Mouse (Mus musculus) CH12.LX (cell line): ENCODE measurements around the gene Fam69a. TPM values are rescaled to one million over a fixed set of nuclear protein-coding genes. Genes with fewer than 3 reads are reported as not detected.
A peak's percentile ranks its signal among the peaks of the same experiment; 100 is the strongest.

Source experiments
- DNase-seq: peaks from one replicate; pipeline ENCODE4 v3.0.0-alpha.2; 2013; ENCODE audit errors: extremely low read depth
- H3K27ac ChIP-seq: 2 replicates; pipeline ENCODE4 v1.5.1; 2012; ENCODE audit warnings: low read depth, mild to moderate bottlenecking, control low read depth, moderate library complexity; ENCODE audit not compliant: insufficient read depth
- H3K27me3 ChIP-seq: replicated peaks from 2 replicates; pipeline ENCODE3; 2012; ENCODE audit warnings: inconsistent platforms
- H3K36me3 ChIP-seq, 2 experiments: replicated peaks in 1 of 2; 2 replicates each; pipeline versions ENCODE3 to v1.6.1; 2012; ENCODE audit warnings: inconsistent platforms in 1 of 2, low read length in 1 of 2, mild to moderate bottlenecking in 1 of 2, mixed read lengths in 1 of 2, moderate library complexity in 1 of 2; ENCODE audit not compliant: control insufficient read depth in 1 of 2, insufficient read depth in 1 of 2
- H3K4me1 ChIP-seq, 2 experiments: 2 replicates each; pipeline ENCODE4 v1.6.1; 2012; ENCODE audit warnings: inconsistent platforms in 1 of 2, moderate library complexity in 1 of 2; ENCODE audit not compliant: insufficient read depth in 2 of 2, control insufficient read depth in 1 of 2
- H3K4me2 ChIP-seq: 2 replicates; pipeline ENCODE4 v1.6.1; 2012; ENCODE audit warnings: low read depth, mild to moderate bottlenecking, control low read depth; ENCODE audit not compliant: poor library complexity, insufficient read depth, severe bottlenecking
- H3K4me3 ChIP-seq, 3 experiments: fragments of 150-350 bp in 1 of 3; sonication (generic) in 1 of 3; replicated peaks in 1 of 3; 2 replicates each; pipeline versions ENCODE3 to v1.5.1; 2011 to 2012; ENCODE audit warnings: low read depth in 2 of 3, low read length in 2 of 3, mild to moderate bottlenecking in 2 of 3, moderate library complexity in 2 of 3, control low read depth in 1 of 3, improper control_type of control experiment in 1 of 3, inconsistent platforms in 1 of 3, mixed read lengths in 1 of 3; ENCODE audit not compliant: poor library complexity in 1 of 3
- H3K79me2 ChIP-seq: replicated peaks from 2 replicates; pipeline ENCODE4 v1.6.1; 2012; ENCODE audit warnings: mild to moderate bottlenecking, moderate library complexity; ENCODE audit not compliant: control insufficient read depth, poor library complexity, insufficient read depth, severe bottlenecking; ENCODE audit errors: extremely low read depth
- H3K9ac ChIP-seq: 2 replicates; pipeline ENCODE4 v1.6.1; 2012; ENCODE audit warnings: low read depth, mild to moderate bottlenecking, control low read depth, moderate library complexity; ENCODE audit not compliant: insufficient read depth
- H3K9me3 ChIP-seq: replicated peaks from 2 replicates; pipeline ENCODE3; 2012; ENCODE audit warnings: low read length, inconsistent platforms, mixed read lengths
- BHLHE40 ChIP-seq: IDR thresholded peaks from 2 replicates; pipeline ENCODE4 v1.6.1; 2011; ENCODE audit warnings: mild to moderate bottlenecking, low read depth, low read length, improper control_type of control experiment
- CHD2 ChIP-seq: IDR thresholded peaks from 2 replicates; pipeline ENCODE4 v1.6.1; 2011; ENCODE audit warnings: low read length, improper control_type of control experiment
- CTCF ChIP-seq, 2 experiments: IDR thresholded peaks in 1 of 2; conservative IDR thresholded peaks in 1 of 2; 2 replicates each; pipeline ENCODE4 v1.5.1; 2011 to 2012; ENCODE audit warnings: low read depth in 2 of 2, low read length in 2 of 2, improper control_type of control experiment in 1 of 2, inconsistent platforms in 1 of 2, mild to moderate bottlenecking in 1 of 2, moderate library complexity in 1 of 2
- ETS1 ChIP-seq: conservative IDR thresholded peaks from 2 replicates; pipeline ENCODE4 v1.6.1; 2012; ENCODE audit warnings: low read depth, mild to moderate bottlenecking, inconsistent platforms, low read length, improper control_type of control experiment, moderate library complexity
- IRF4 ChIP-seq: IDR thresholded peaks from 2 replicates; pipeline ENCODE4 v1.6.1; 2014; ENCODE audit warnings: low read depth, mild to moderate bottlenecking, inconsistent platforms, low read length, improper control_type of control experiment
- KAT2A ChIP-seq: IDR thresholded peaks from 2 replicates; pipeline ENCODE4 v1.6.1; 2012; ENCODE audit warnings: low read length, improper control_type of control experiment, inconsistent platforms; ENCODE audit not compliant: insufficient replicate concordance
- MAFK ChIP-seq: IDR thresholded peaks from 2 replicates; pipeline ENCODE4 v1.6.1; 2011; ENCODE audit warnings: low read length, improper control_type of control experiment; ENCODE audit not compliant: insufficient replicate concordance
- MAX ChIP-seq: IDR thresholded peaks from 2 replicates; pipeline ENCODE4 v1.6.1; 2011; ENCODE audit warnings: low read length, improper control_type of control experiment
- RAD21 ChIP-seq: IDR thresholded peaks from 2 replicates; pipeline ENCODE4 v1.6.1; 2011; ENCODE audit warnings: low read depth, mild to moderate bottlenecking, low read length, improper control_type of control experiment, moderate library complexity
- RCOR1 ChIP-seq: conservative IDR thresholded peaks from 2 replicates; pipeline ENCODE4 v1.6.1; 2012; ENCODE audit warnings: low read depth, mild to moderate bottlenecking, inconsistent platforms, low read length, improper control_type of control experiment
- TBP ChIP-seq: conservative IDR thresholded peaks from 2 replicates; pipeline ENCODE4 v1.6.1; 2011; ENCODE audit warnings: low read depth, low read length, improper control_type of control experiment
- TCF12 ChIP-seq: IDR thresholded peaks from 2 replicates; pipeline ENCODE4 v1.6.1; 2014; ENCODE audit warnings: low read depth, mild to moderate bottlenecking, inconsistent platforms, low read length, improper control_type of control experiment
- USF1 ChIP-seq: IDR thresholded peaks from 2 replicates; pipeline ENCODE4 v1.6.1; 2014; ENCODE audit warnings: low read depth, mild to moderate bottlenecking, inconsistent platforms, low read length, improper control_type of control experiment
- ZC3H11A ChIP-seq: IDR thresholded peaks from 2 replicates; pipeline ENCODE4 v1.6.1; 2012; ENCODE audit warnings: low read depth, mild to moderate bottlenecking, inconsistent platforms, low read length, improper control_type of control experiment
- dilution Hi-C: fragments of 300-500 bp; cut with MboI; formaldehyde crosslinking; loops from 2 replicates; pipeline ENCODE4 v1.14.3; 2020; ENCODE audit warnings: low sequenced_read_pairs; ENCODE audit not compliant: extremely low pct_unique_long_range_greater_than_20kb, extremely low pct_ligation_motif_present
- in situ Hi-C: fragments of 300-500 bp; cut with MboI; formaldehyde crosslinking; loops from 3 replicates; pipeline ENCODE4 v1.14.3; 2019; ENCODE audit warnings: low sequenced_read_pairs, low pct_ligation_motif_present, low pct_unique_long_range_greater_than_20kb, mixed read lengths
- polyA plus RNA-seq: library from polyadenylated mRNA; unstranded; fragments of >175 nt; gene quantifications from 2 replicates; pipeline ENCODE4 v1.2.1, GENCODE M21; 2012; ENCODE audit warnings: low read depth; ENCODE audit not compliant: insufficient read length
- total RNA-seq, 2 experiments: library from RNA; depleted of rRNA; stranded (reverse); fragments of 300-350 nt in 1 of 2; fragments of >200 nt in 1 of 2; gene quantifications; 2 replicates each; pipeline ENCODE4 v1.2.3; 2012 to 2014

Gene Fam69a
- total and polyA plus RNA-seq, 3 experiments, result 4.2 to 14.2 (median 6.5) TPM

DNA sequence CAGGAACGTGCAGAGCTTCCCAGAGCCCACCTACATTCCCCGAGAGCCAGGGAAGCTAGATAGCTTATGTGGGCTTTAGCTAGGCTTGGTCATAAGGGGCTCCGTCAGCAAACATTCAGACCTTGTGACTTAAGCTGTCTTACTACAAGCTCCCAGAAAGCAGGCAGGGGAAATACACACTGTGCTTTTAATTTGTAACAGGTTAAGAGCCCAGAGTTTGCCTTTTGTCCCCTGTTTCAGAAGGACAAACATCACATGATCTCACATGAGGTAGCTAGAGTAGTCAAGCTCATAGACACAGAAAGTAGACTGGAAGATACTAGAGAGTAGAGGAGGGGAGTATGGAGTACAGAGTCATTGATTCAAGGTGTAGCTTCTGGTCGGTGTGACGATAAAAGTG is 106.2 kb downstream of the Fam69a start:
- no peaks in the 10 kb centered on the region for H3K27me3 ChIP-seq
- H3K36me3 ChIP-seq, result no peaks in the 10 kb centered on the region
- TF ChIP-seq MAX (no peak), TBP (no peak), CHD2 (no peak), RAD21 (no peak), BHLHE40 (no peak), USF1 (no peak), IRF4 (no peak), TCF12 (no peak), ETS1 (no peak), MAFK (no peak), KAT2A (no peak)
- H3K4me2 ChIP-seq, result no peak overlapping the region
- H3K27ac ChIP-seq, result no peak overlapping the region
- no peaks in the 10 kb centered on the region for H3K79me2 ChIP-seq
- dilution Hi-C loops, result no loop called here
- H3K4me3 ChIP-seq, result no peak overlapping the region
- no peak for DNase-seq
- no peaks in the 10 kb centered on the region for H3K4me1 ChIP-seq
- in situ Hi-C loops, result loop anchor here (10.0 to 25.0 kb wide), 2 partner anchors 86 to 268 kb away; no protein-coding TSS in a partner anchor
- H3K9ac ChIP-seq, result no peak overlapping the region
- no peaks in the 10 kb centered on the region for H3K9me3 ChIP-seq

GRCm38 (mm10) chr5:107877053-107877452 is 109.8 kb downstream of the Fam69a start:
- Histone ChIP-seq H3K4me1 (peaks cover 0 to 6% of the 10 kb centered on the region in 2 experiments; a peak in 2 of 4 replicates), H3K9ac (no peak overlapping the region), H3K36me3 (no peaks in the 10 kb centered on the region), H3K4me3 (no peak overlapping the region), H3K79me2 (no peaks in the 10 kb centered on the region), H3K27me3 (no peaks in the 10 kb centered on the region), H3K4me2 (no peak overlapping the region), H3K27ac (no peak overlapping the region), H3K9me3 (no peaks in the 10 kb centered on the region)
- no peak for DNase-seq
- dilution Hi-C loops (no loop called here), in situ Hi-C loops (loop anchor here (25.0 kb wide), 1 partner anchor 265 kb away; no protein-coding TSS in a partner anchor)
- TF ChIP-seq RAD21 (peak; percentile 23), CTCF (conservative IDR thresholded peaks at IDR 0.05 in 1 of 2, IDR thresholded peaks at IDR 0.05 in 1 of 2; ENCODE audit: low read depth in 2 of 2, low read length in 2 of 2) (peak in 1 of 2 experiments; percentile 35; a peak in 2 of 4 replicates), RCOR1 (no peak)

GRCm38 (mm10) chr5:107875261-107875611 is 111.6 kb downstream of the Fam69a start:
- dilution Hi-C loops (no loop called here), in situ Hi-C loops (loop anchor here (25.0 kb wide), 1 partner anchor 263 kb away; no protein-coding TSS in a partner anchor)
- H3K9ac ChIP-seq, result no peak overlapping the region

More at GRCm38 (mm10) chr5:107875261-107875611, 111.6 kb downstream of the Fam69a start:
- H3K36me3 ChIP-seq, result no peaks in the 10 kb centered on the region
- no peaks in the 10 kb centered on the region for H3K79me2 ChIP-seq
- TF ChIP-seq ZC3H11A (no peak), MAFK (no peak)
- no peaks in the 10 kb centered on the region for H3K9me3 ChIP-seq
- H3K4me2 ChIP-seq, result peak overlapping the region; percentile 9; the same call in 1 of the 2 replicates
- H3K4me3 ChIP-seq, result no peak overlapping the region
- peaks cover 7% of the 10 kb centered on the region for H3K27me3 ChIP-seq
- H3K4me1 ChIP-seq, result peaks cover 0 to 7% of the 10 kb centered on the region in 2 experiments; a peak in 2 of 4 replicates
- H3K27ac ChIP-seq, result no peak overlapping the region
- no peak for DNase-seq
